Mouse (Mus musculus) midbrain, embryonic 14.5 days (tissue): ENCODE measurements at regions not wholly inside any gene's neighbourhood (a gene's known extent, or its start where the extent isn't known, plus 50 kb on each side); places are given as distances from the start of the nearest gene placed in this dataset.

Source experiments
- ATAC-seq: fragments of 200-750 bp; cut with Nextera tagmentation; 2 replicates; pipeline ENCODE4 v1.8.0; 2017; ENCODE audit warnings: moderate number of reproducible peaks, moderate library complexity; ENCODE audit not compliant: low FRiP score, low TSS enrichment
- DNase-seq: peaks from one replicate; pipeline ENCODE4 v3.0.0-alpha.2; 2015
- H3K27ac ChIP-seq: fragments of 300-500 bp; sonication (generic); replicated peaks from 2 replicates; pipeline ENCODE4 v1.5.1; 2014; ENCODE audit warnings: mild to moderate bottlenecking, low read depth, low read length, moderate library complexity
- H3K27me3 ChIP-seq: fragments of 300-500 bp; sonication (generic); 2 replicates; pipeline ENCODE4 v1.6.1; 2014; ENCODE audit warnings: low read length, control low read depth, mixed read lengths; ENCODE audit not compliant: control insufficient read depth, insufficient read depth
- H3K36me3 ChIP-seq: fragments of 300-500 bp; sonication (generic); 2 replicates; pipeline ENCODE4 v1.6.1; 2014; ENCODE audit warnings: low read length, control low read depth; ENCODE audit not compliant: control insufficient read depth, insufficient read depth
- H3K4me1 ChIP-seq: fragments of 300-500 bp; sonication (generic); 2 replicates; pipeline ENCODE4 v1.6.1; 2014; ENCODE audit warnings: mild to moderate bottlenecking, antibody characterized with exemption, low read length, control low read depth; ENCODE audit not compliant: control insufficient read depth, insufficient read depth
- H3K4me2 ChIP-seq: fragments of 300-500 bp; sonication (generic); 2 replicates; pipeline ENCODE4 v1.6.1; 2014; ENCODE audit warnings: mild to moderate bottlenecking, low read length, moderate library complexity
- H3K4me3 ChIP-seq: fragments of 300-500 bp; sonication (generic); replicated peaks from 2 replicates; pipeline ENCODE4 v1.5.1; 2014; ENCODE audit warnings: low read depth, low read length
- H3K9ac ChIP-seq: fragments of 300-500 bp; sonication (generic); replicated peaks from 2 replicates; pipeline ENCODE4 v1.6.1; 2014; ENCODE audit warnings: mild to moderate bottlenecking, low read length, moderate library complexity
- H3K9me3 ChIP-seq: fragments of 300-500 bp; sonication (generic); 2 replicates; pipeline ENCODE4 v1.6.1; 2016; ENCODE audit warnings: low read length, control low read depth, mixed read lengths; ENCODE audit not compliant: control insufficient read depth
- whole genome bisulfite sequencing: fragments of 180-500 bp; shearing (Covaris S2); extraction: QIAGEN DNeasy Blood & Tissue Kit; methylation state at CpG from one replicate; pipeline ENCODE4 v1.1.7; 2014; 5-methylcytosine and 5-hydroxymethylcytosine counted together

DNA sequence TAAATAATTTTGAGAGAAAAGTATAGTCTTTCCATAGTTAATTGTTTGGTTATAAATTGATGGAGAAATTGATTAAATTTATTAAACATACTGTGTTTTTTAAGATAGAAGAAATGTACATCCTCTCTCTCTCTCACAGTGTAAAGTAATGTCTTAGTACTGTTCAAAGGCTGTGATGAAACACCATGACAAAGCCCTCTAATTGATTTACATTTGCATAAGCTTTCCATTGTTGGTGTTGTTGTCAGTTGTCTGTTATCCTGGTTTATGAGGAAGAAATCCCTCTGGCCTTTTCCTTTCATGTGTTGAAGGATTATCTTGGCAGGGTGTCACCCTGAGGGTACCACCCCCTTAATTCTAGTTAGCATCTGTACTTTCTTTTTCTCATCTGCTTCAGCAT, 207.2 kb upstream of the Dmd start:
- H3K4me2 ChIP-seq, result no peak overlapping the region
- DNase-seq (peak; percentile 41), ATAC-seq (peak; percentile 55; the same call in 1 of the 2 replicates)
- H3K4me3 ChIP-seq, result no peak overlapping the region
- H3K4me1 ChIP-seq, result no peaks in the 10 kb centered on the region
- no peak overlapping the region for H3K9ac ChIP-seq
- H3K36me3 ChIP-seq, result no peaks in the 10 kb centered on the region
- no peak overlapping the region for H3K27ac ChIP-seq
- no peaks in the 10 kb centered on the region for H3K9me3 ChIP-seq
- H3K27me3 ChIP-seq, result no peaks in the 10 kb centered on the region

DNA sequence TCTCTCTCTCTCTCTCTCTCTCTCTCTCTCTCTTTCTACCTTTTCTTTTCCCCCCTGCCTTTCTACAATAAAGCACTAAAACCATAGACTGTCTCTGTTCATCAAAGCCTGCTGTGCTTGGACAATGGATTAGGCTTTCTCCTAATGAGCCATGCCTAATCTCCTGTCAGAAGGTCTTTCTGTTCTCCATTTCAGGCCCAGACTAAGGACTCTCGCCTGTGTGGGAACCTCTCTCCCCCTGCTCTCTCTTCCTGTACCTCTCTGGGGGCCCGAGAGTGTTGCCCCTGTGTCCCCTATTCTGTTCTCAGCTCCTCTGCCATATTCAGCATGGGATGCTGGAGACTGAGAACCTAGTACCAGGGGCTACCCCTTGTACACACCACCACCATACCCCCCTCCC, 184.5 kb upstream of the Dmd start:
- H3K4me2 ChIP-seq, result no peak overlapping the region
- no peak for DNase-seq
- ATAC-seq, result no peak
- H3K9ac ChIP-seq, result no peak overlapping the region
- no peaks in the 10 kb centered on the region for H3K36me3 ChIP-seq
- no peak overlapping the region for H3K4me3 ChIP-seq
- 19% methylated on average over 2 of the region's 2 CpGs for WGBS
- H3K9me3 ChIP-seq, result no peaks in the 10 kb centered on the region
- H3K27ac ChIP-seq, result no peak overlapping the region
- no peaks in the 10 kb centered on the region for H3K27me3 ChIP-seq
- no peaks in the 10 kb centered on the region for H3K4me1 ChIP-seq

DNA sequence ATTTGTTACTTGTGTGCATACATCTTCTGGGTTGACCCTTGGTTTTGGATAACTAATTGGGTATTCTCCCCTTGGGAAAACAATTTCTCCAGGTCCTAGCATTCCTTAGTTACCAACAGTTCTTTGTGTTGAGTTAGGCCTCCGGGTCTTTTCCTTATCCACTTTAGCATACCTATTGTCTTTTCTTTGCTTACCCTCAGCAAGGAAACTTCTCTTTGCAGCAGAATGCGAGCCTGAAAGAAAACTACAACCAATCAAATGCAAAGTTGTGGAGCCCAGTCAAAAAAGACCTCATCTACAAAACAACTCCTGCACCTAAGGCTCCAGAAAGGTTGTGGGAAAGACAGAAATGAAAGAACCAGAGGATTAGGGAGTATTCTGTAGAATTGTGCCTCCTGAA, 139.5 kb upstream of the Dmd start:
- Histone ChIP-seq H3K4me2 (no peak overlapping the region), H3K4me1 (no peaks in the 10 kb centered on the region), H3K9ac (no peak overlapping the region), H3K27ac (no peak overlapping the region), H3K36me3 (no peaks in the 10 kb centered on the region), H3K9me3 (no peaks in the 10 kb centered on the region), H3K27me3 (no peaks in the 10 kb centered on the region), H3K4me3 (no peak overlapping the region)
- WGBS, result 19% methylated on average over 2 of the region's 2 CpGs
- ATAC-seq (no peak), DNase-seq (no peak)

DNA sequence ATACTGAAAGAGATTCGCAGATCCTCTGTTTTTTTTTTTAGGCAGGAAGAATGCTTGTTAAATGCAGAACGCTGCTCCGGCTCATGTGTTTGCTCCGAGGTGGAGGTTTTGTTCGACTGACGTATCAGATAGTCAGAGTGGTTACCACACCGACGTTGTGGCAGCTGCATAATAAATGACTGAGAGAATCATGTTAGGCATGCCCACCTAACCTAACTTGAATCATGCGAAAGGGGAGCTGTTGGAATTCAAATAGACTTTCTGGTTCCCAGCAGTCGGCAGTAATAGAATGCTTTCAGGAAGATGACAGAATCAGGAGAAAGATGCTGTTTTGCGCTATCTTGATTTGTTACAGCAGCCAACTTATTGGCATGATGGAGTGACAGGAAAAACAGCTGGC, 134.1 kb upstream of the Dmd start:
- H3K9ac ChIP-seq, result peak overlapping the region; percentile 27; the same call in 1 of the 2 replicates
- 20% methylated on average over 11 of the region's 11 CpGs for WGBS
- H3K27me3 ChIP-seq, result no peaks in the 10 kb centered on the region
- H3K4me2 ChIP-seq, result peak overlapping the region; percentile 49
- no peaks in the 10 kb centered on the region for H3K4me1 ChIP-seq
- no peak overlapping the region for H3K27ac ChIP-seq
- DNase-seq (peak; percentile 63), ATAC-seq (no peak)
- H3K36me3 ChIP-seq, result no peaks in the 10 kb centered on the region
- H3K9me3 ChIP-seq, result no peaks in the 10 kb centered on the region
- peak overlapping the region; percentile 31 for H3K4me3 ChIP-seq

DNA sequence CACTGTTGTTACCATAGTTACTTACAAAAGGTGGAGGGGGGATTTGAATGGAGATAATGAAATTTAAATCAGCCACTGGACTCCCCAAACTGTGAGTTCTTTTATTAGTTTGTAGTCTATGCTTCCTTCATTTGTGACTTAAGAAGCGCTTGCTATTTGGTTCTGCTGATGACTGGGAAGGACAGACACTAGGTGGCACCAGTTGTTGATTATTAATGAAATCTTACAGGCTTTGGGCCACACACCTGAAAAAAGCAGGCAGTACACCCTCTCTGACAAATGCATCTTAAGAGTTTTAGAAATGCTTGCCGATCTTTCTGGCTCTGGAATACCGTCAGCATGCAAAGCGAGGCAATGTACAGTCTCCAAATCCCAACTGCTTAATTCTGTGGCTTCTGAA, 131.6 kb upstream of the Dmd start:
- Histone ChIP-seq H3K9me3 (no peaks in the 10 kb centered on the region), H3K9ac (no peak overlapping the region), H3K27ac (no peak overlapping the region), H3K36me3 (no peaks in the 10 kb centered on the region), H3K4me3 (no peak overlapping the region), H3K27me3 (no peaks in the 10 kb centered on the region), H3K4me1 (no peaks in the 10 kb centered on the region), H3K4me2 (no peak overlapping the region)
- ATAC-seq (no peak), DNase-seq (peak; percentile 72)
- 38% methylated on average over 4 of the region's 4 CpGs for WGBS

DNA sequence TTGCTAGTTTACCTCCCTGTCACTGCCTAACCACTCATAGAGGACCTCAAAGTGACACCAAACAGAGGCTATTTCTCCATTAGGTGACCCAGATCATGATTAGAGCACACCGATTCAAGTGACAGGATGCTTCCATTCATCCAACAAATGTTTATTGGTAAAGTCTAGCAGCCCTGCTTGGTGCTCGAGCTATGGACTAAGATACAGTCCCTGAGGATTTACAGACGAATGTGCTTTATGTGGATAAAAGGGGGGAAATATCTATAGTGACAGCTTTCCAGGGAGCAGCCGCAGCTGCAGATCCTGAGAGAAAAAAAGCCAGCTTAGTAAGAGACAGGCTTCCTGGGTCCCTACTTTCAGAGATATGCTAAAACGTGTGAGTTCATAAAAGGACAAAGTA, 125.1 kb upstream of the Dmd start:
- Histone ChIP-seq H3K27ac (no peak overlapping the region), H3K9me3 (no peaks in the 10 kb centered on the region), H3K4me1 (no peaks in the 10 kb centered on the region), H3K4me2 (no peak overlapping the region), H3K36me3 (no peaks in the 10 kb centered on the region), H3K4me3 (no peak overlapping the region), H3K9ac (no peak overlapping the region), H3K27me3 (no peaks in the 10 kb centered on the region)
- 30% methylated on average over 5 of the region's 5 CpGs for WGBS
- ATAC-seq (no peak), DNase-seq (peak; percentile 27)

DNA sequence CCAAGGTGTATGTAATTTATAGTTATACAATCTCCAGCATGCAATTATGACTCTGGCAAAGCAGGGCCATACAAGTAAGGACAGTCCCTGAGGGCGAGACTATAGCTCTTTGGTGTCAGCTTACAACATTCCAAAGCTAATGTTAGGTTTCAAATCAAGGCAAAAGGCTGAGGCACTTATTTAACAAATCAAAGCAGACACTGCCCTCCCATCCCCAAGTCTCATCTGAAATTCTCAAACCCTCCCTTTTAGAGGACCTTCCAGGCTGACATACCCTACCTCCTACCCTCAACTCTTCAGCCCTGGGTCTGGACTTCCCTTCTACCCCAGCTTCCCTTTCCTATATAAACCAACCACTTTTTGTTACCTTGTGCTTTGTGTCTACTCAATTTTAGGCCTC, 82.6 kb upstream of the Dmd start:
- Histone ChIP-seq H3K4me3 (no peak overlapping the region), H3K9me3 (no peaks in the 10 kb centered on the region), H3K36me3 (no peaks in the 10 kb centered on the region), H3K4me2 (no peak overlapping the region), H3K27me3 (no peaks in the 10 kb centered on the region), H3K9ac (no peak overlapping the region), H3K27ac (no peak overlapping the region), H3K4me1 (no peaks in the 10 kb centered on the region)
- ATAC-seq, result no peak
- WGBS, result 48% methylated on average over 1 of the region's 1 CpGs
- no peak for DNase-seq
